Mouse (Mus musculus): Measurements from ENCODE around the gene Polr2e. TPM values are rescaled to one million over a fixed set of nuclear protein-coding genes. Genes with fewer than 3 reads are reported as not detected.
A peak's percentile ranks its signal among the peaks of the same experiment; 100 is the strongest.

The Polr2e gene
- total and polyA plus RNA-seq, 2 experiments from 2014 or later = 104 to 168 TPM

DNA sequence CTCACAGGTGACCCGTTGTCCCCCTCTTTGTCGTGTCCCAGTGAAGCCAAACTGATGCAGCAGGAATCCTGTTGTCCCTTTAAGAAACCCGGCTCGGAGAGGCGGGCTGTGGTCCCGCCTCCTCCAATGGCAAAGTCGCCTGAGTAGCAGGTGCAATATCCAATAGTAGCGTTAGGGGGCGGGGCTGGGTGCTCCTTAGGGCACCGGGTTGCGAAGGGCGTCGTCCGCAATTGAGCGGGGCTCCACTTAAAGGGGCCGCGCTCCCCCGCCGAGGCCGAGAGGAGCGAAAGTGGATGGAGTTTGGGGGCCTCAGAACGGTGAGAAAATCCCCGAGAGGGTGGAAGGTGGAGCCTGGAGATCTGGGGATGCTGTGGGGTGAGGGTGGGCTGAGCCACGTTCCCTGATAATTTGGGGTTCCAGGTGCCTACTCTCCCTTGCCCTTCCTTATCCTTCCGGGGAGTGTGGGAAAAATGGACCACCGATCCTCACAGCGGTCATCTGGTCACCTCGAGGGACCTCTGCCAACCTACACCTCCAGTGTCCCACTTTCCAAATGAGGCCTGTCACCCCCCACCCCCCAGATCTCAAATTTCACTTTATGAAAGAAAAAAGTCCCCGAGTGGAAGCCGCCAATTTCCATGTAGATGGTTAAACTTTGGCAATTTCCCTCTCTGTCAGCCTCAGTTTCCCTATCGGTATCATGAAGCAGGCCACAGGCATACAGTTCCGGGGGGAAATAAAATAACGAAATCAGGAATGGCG lies 43.1 kb downstream of the Polr2e start, which contains the start of gene Abca7:
Gene Abca7 (plus strand): TSS at position 223 of the 762 bp plus-strand sequence.
- Histone ChIP-seq H3K36me3 (ENCODE audit: insufficient read depth) (no peaks in the 10 kb centered on the region), H3K9ac (peak within 1 kb of the TSS; percentile 43), H3K27ac (ENCODE audit: low read depth, low read length) (0 out of 2 replicates have a peak within 1 kb of the TSS, but pooled peaks have one; percentile 23), H3K4me2 (ENCODE audit: low read depth) (peak within 1 kb of the TSS; percentile 79), H3K27me3 (ENCODE audit: insufficient read depth, low read length) (no peaks in the 10 kb centered on the region), H3K4me3 (ENCODE audit: low read depth, low read length) (peak within 1 kb of the TSS; percentile 44), H3K9me3 (ENCODE audit: low read length) (no peaks in the 10 kb centered on the region), H3K4me1 (ENCODE audit: insufficient read depth) (no peaks in the 10 kb centered on the region)
- under 1% methylated on average over 34 of the region's 34 CpGs for WGBS
- DNase-seq (peak; percentile 97), ATAC-seq (peak; percentile 95)
- TF ChIP-seq CTCF (IDR thresholded peaks at IDR 0.05; ENCODE audit: low read depth) = peak; percentile 6; the same call in 1 of the 2 replicates

DNA sequence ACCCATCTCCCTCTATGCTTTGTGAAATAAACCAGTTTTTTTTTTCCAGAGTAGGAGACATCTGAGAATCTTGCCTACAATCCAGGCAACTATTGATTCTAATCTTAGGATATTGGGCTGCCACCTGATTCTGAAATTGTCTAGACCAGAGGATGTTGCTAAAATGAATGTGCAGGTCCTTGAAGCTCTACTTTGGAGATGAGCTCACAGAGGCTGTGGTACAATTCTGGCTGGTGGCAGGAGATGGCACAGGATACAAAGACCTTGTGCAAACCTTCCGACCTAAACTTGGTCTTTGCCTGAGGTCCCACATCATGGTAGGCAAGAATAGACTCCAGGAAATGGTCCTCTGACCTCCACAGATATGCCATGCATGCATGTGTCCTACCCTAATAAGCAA lies 44.0 kb downstream of the Polr2e start:
- no peaks in the 10 kb centered on the region for H3K36me3 ChIP-seq (ENCODE audit: insufficient read depth)
- H3K9me3 ChIP-seq (ENCODE audit: low read length) = no peaks in the 10 kb centered on the region
- no peak overlapping the region for H3K4me3 ChIP-seq (ENCODE audit: low read depth, low read length)
- H3K9ac ChIP-seq = no peak overlapping the region
- no peak overlapping the region for H3K27ac ChIP-seq (ENCODE audit: low read depth, low read length)
- no peak for DNase-seq
- no peak overlapping the region for H3K4me2 ChIP-seq (ENCODE audit: low read depth)
- H3K4me1 ChIP-seq (ENCODE audit: insufficient read depth) = no peaks in the 10 kb centered on the region
- TF ChIP-seq CTCF (IDR thresholded peaks at IDR 0.05; ENCODE audit: low read depth) = no peak
- WGBS = 79% methylated on average over 1 of the region's 1 CpGs
- no peak for ATAC-seq
- no peaks in the 10 kb centered on the region for H3K27me3 ChIP-seq (ENCODE audit: insufficient read depth, low read length)

GRCm38 (mm10) chr10:79994397-79995115 lies 45.0 kb downstream of the Polr2e start:
- Histone ChIP-seq H3K4me3 (ENCODE audit: low read depth, low read length) (no peak overlapping the region), H3K4me2 (ENCODE audit: low read depth) (no peak overlapping the region), H3K36me3 (ENCODE audit: insufficient read depth) (no peaks in the 10 kb centered on the region), H3K9me3 (ENCODE audit: low read length) (no peaks in the 10 kb centered on the region), H3K9ac (no peak overlapping the region), H3K4me1 (ENCODE audit: insufficient read depth) (no peaks in the 10 kb centered on the region), H3K27me3 (ENCODE audit: insufficient read depth, low read length) (peaks cover 6% of the 10 kb centered on the region), H3K27ac (ENCODE audit: low read depth, low read length) (no peak overlapping the region)
- ATAC-seq (no peak), DNase-seq (no peak)
- 79% methylated on average over 16 of the region's 16 CpGs for WGBS
- no peak for TF ChIP-seq CTCF (IDR thresholded peaks at IDR 0.05; ENCODE audit: low read depth)

GRCm38 (mm10) chr10:79991548-79991947 lies 48.0 kb downstream of the Polr2e start:
- no peak overlapping the region for H3K27ac ChIP-seq (ENCODE audit: low read depth, low read length)
- no peaks in the 10 kb centered on the region for H3K36me3 ChIP-seq (ENCODE audit: insufficient read depth)
- TF ChIP-seq CTCF (IDR thresholded peaks at IDR 0.05; ENCODE audit: low read depth) = peak; percentile 34
- H3K27me3 ChIP-seq (ENCODE audit: insufficient read depth, low read length) = peaks cover 30% of the 10 kb centered on the region
- ATAC-seq (no peak), DNase-seq (no peak)
- H3K4me1 ChIP-seq (ENCODE audit: insufficient read depth) = no peaks in the 10 kb centered on the region
- no peak overlapping the region for H3K4me2 ChIP-seq (ENCODE audit: low read depth)
- H3K9ac ChIP-seq = no peak overlapping the region
- H3K9me3 ChIP-seq (ENCODE audit: low read length) = no peaks in the 10 kb centered on the region
- H3K4me3 ChIP-seq (ENCODE audit: low read depth, low read length) = no peak overlapping the region
- 88% methylated on average over 6 of the region's 6 CpGs for WGBS

GRCm38 (mm10) chr10:79991099-79991498 lies 48.5 kb downstream of the Polr2e start:
- H3K27me3 ChIP-seq (ENCODE audit: insufficient read depth, low read length) = peaks cover 30% of the 10 kb centered on the region
- no peaks in the 10 kb centered on the region for H3K9me3 ChIP-seq (ENCODE audit: low read length)
- no peak for DNase-seq
- no peak overlapping the region for H3K4me2 ChIP-seq (ENCODE audit: low read depth)
- ATAC-seq = no peak
- H3K4me3 ChIP-seq (ENCODE audit: low read depth, low read length) = no peak overlapping the region
- 56% methylated on average over 12 of the region's 12 CpGs for WGBS
- H3K36me3 ChIP-seq (ENCODE audit: insufficient read depth) = no peaks in the 10 kb centered on the region
- H3K4me1 ChIP-seq (ENCODE audit: insufficient read depth) = peaks cover 4% of the 10 kb centered on the region; the same call in 1 of the 2 replicates
- H3K27ac ChIP-seq (ENCODE audit: low read depth, low read length) = no peak overlapping the region
- no peak for TF ChIP-seq CTCF (IDR thresholded peaks at IDR 0.05; ENCODE audit: low read depth)
- no peak overlapping the region for H3K9ac ChIP-seq

GRCm38 (mm10) chr10:79989870-79990269 lies 49.7 kb downstream of the Polr2e start:
- H3K4me2 ChIP-seq (ENCODE audit: low read depth) = no peak overlapping the region
- no peak for TF ChIP-seq CTCF (IDR thresholded peaks at IDR 0.05; ENCODE audit: low read depth)
- no peak overlapping the region for H3K9ac ChIP-seq
- H3K9me3 ChIP-seq (ENCODE audit: low read length) = no peaks in the 10 kb centered on the region
- H3K4me3 ChIP-seq (ENCODE audit: low read depth, low read length) = no peak overlapping the region
- H3K36me3 ChIP-seq (ENCODE audit: insufficient read depth) = no peaks in the 10 kb centered on the region
- H3K4me1 ChIP-seq (ENCODE audit: insufficient read depth) = peaks cover 6% of the 10 kb centered on the region; the same call in 1 of the 2 replicates
- 24% methylated on average over 14 of the region's 15 CpGs for WGBS
- no peak for DNase-seq
- no peak for ATAC-seq
- H3K27ac ChIP-seq (ENCODE audit: low read depth, low read length) = no peak overlapping the region
- H3K27me3 ChIP-seq (ENCODE audit: insufficient read depth, low read length) = peaks cover 30% of the 10 kb centered on the region
